8 mouse cellular contexts compared by ENCODE assay signal in the genomic region with DNA sequence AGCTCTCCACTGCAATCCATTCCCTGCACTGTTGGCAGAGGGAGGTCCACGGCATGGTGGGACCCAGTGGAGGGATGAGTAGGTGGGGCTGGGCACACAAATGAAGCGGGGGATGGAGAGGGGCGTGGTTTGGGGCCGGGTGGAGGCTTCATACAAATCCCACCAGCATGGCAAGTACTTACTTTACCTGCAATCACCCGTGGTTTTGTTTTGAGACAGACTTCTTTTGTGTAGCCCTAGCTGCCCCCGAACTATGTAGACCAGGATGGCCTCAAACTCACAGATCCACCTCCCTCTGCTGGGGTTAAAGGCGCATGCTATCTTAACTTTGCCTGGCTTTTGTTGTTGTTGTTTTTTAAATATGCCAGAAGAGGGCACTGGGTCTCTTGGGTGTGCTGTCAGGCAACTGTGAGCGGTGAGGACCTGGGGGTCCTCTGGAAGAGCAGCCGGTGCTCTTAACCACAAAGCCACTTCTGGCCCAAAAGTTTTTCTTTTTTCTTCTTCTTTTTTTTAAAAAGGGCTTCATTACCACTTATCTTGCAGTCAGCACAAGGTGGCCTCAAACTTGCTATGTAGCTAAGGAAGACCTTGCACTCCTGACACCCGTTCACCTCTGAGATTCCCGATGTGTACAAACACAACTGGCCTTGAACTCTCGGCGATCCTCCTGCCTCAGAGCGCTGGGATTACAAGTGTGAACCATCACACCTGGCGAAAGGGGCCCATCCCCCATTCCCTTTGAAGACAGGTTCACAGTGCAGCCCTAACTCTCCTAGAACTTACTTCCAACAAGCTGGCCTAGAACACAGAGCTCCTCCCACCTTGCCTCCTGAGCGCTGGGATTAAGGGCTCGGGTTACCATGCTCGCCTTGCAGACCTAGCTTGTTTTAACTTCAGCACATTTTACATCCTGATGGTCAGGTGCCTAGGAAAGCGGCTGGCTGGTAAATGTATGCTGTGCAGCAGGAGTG. TPM values are rescaled to one million over a fixed set of nuclear protein-coding genes. Genes with fewer than 3 reads are reported as not detected.
DNase-seq lines count a peak whose midpoint lies in the region; ATAC-seq and TF ChIP-seq lines count a peak whose summit lies in the region.

No protein-coding gene starts in this region.

- H3K36me3 ChIP-seq in kidney, postnatal 0 days (ENCODE audit: insufficient read depth, low read length), result 0 out of 2 replicates have a peak, but pooled peaks cover 18% of the 10 kb centered on the region
- peaks cover 38% of the 10 kb centered on the region for H3K36me3 ChIP-seq in limb, embryonic 10.5 days

- peak; percentile 31; the same call in 1 of the 2 replicates for TF ChIP-seq CTCF in kidney, postnatal 0 days (IDR thresholded peaks at IDR 0.05; ENCODE audit: low read depth)
- no peak; the same call in 1 of the 2 replicates for TF ChIP-seq CTCF in olfactory bulb, adult 2 months (IDR thresholded peaks at IDR 0.05; ENCODE audit: insufficient read depth, low read depth, low read length)

- H3K4me1 ChIP-seq in kidney, postnatal 0 days (replicated peaks; ENCODE audit: insufficient read depth, low read length), result peaks cover 23% of the 10 kb centered on the region
- peaks cover 76% of the 10 kb centered on the region for H3K4me1 ChIP-seq in limb, embryonic 10.5 days
- peaks cover 58% of the 10 kb centered on the region for H3K4me1 ChIP-seq in olfactory bulb, adult 2 months (ENCODE audit: control insufficient read depth, insufficient read depth, low read length)

- H3K9ac ChIP-seq in kidney, postnatal 0 days (ENCODE audit: low read depth, low read length), result no peak overlapping the region

- peak overlapping the region; percentile 34; the same call in 1 of the 2 replicates for H3K4me2 ChIP-seq in kidney, postnatal 0 days (ENCODE audit: low read length)

- no peak overlapping the region for H3K4me3 ChIP-seq in kidney, postnatal 0 days (replicated peaks; ENCODE audit: low read depth, low read length)
- peak overlapping the region; percentile 45 for H3K4me3 ChIP-seq in limb, embryonic 10.5 days
- H3K4me3 ChIP-seq in olfactory bulb, adult 2 months (ENCODE audit: insufficient read depth, low read depth, low read length), result 0 out of 2 replicates have a peak overlapping the region, but pooled peaks have one; percentile 4

- H3K27ac ChIP-seq in kidney, postnatal 0 days, result no peak overlapping the region
- peak overlapping the region; percentile 95 for H3K27ac ChIP-seq in limb, embryonic 10.5 days
- peak overlapping the region; percentile 99 for H3K27ac ChIP-seq in olfactory bulb, adult 2 months (ENCODE audit: insufficient read depth, low read depth, low read length)

- no peaks in the 10 kb centered on the region for H3K27me3 ChIP-seq in kidney, postnatal 0 days (ENCODE audit: insufficient read depth, low read length)
- no peaks in the 10 kb centered on the region for H3K27me3 ChIP-seq in limb, embryonic 10.5 days (ENCODE audit: low read depth, poor library complexity, severe bottlenecking)

- TF ChIP-seq POLR2A in olfactory bulb, adult 2 months (IDR thresholded peaks at IDR 0.05; ENCODE audit: insufficient read depth, low read depth, low read length), result no peak

- no peaks in the 10 kb centered on the region for H3K9me3 ChIP-seq in kidney, postnatal 0 days (replicated peaks; ENCODE audit: low read length)
- no peaks in the 10 kb centered on the region for H3K9me3 ChIP-seq in limb, embryonic 10.5 days (replicated peaks)

- no peak for DNase-seq in kidney, postnatal 0 days (ENCODE audit: low spot score)
- no peak for DNase-seq in kidney, postnatal 36 days
- peak; percentile 61 for DNase-seq in embryo, embryonic 9.5 days (ENCODE audit: extremely low spot score)
- DNase-seq in limb, embryonic 10.5 days (ENCODE audit: low spot score), result peak; percentile 64
- no peak for DNase-seq in right cerebral cortex, postnatal 4 days
- DNase-seq in cerebellum, postnatal 4 days (ENCODE audit: low spot score in 2 of 2), result no peak
- DNase-seq in frontal cortex, postnatal 25 days (ENCODE audit: low spot score in 2 of 2), result no peak

- WGBS in kidney, postnatal 0 days, result 18% methylated on average over 19 of the region's 19 CpGs
- 6% methylated on average over 19 of the region's 19 CpGs for WGBS in limb, embryonic 10.5 days
- WGBS in olfactory bulb, adult 2 months, result 26% methylated on average over 19 of the region's 19 CpGs

- no peak for ATAC-seq in kidney, postnatal 0 days (replicated peaks; ENCODE audit: low FRiP score, low read depth)

RNA-seq across cellular contexts. Expression of gene Dpf1, which starts 15.9 kb away (rescaled TPM):
- polyA plus RNA-seq in kidney, postnatal 0 days (2015; fragmentation: Nextera tagmentation; extraction: Ambion mirVana), result 0.70 and 0.72 TPM in 2 replicates
- polyA plus RNA-seq in limb, embryonic 10.5 days (2016; fragmentation: Nextera tagmentation; extraction: Ambion mirVana), result 24.0 and 32.9 TPM in 2 replicates
- polyA plus RNA-seq in olfactory bulb, adult 2 months (2012; ENCODE audit: insufficient read depth, insufficient read length, low replicate concordance, missing spikeins), result not detected in 2 replicates

RNA-seq across cellular contexts. Expression of gene Ppp1r14a, which starts 30.5 kb away (rescaled TPM):
- 21.6 and 25.0 TPM in 2 replicates for polyA plus RNA-seq in kidney, postnatal 0 days (2015; fragmentation: Nextera tagmentation; extraction: Ambion mirVana)
- polyA plus RNA-seq in limb, embryonic 10.5 days (2016; fragmentation: Nextera tagmentation; extraction: Ambion mirVana), result 5.4 and 6.1 TPM in 2 replicates
- polyA plus RNA-seq in olfactory bulb, adult 2 months (2012; ENCODE audit: insufficient read depth, insufficient read length, low replicate concordance, missing spikeins), result not detected in 2 replicates

RNA-seq across cellular contexts. Expression of gene Spint2, which starts 37.9 kb away (rescaled TPM):
- 460 and 496 TPM in 2 replicates for polyA plus RNA-seq in kidney, postnatal 0 days (2015; fragmentation: Nextera tagmentation; extraction: Ambion mirVana)
- 58.8 and 71.8 TPM in 2 replicates for polyA plus RNA-seq in limb, embryonic 10.5 days (2016; fragmentation: Nextera tagmentation; extraction: Ambion mirVana)
- polyA plus RNA-seq in olfactory bulb, adult 2 months (2012; ENCODE audit: insufficient read depth, insufficient read length, low replicate concordance, missing spikeins), result not detected in 2 replicates

Comparison
In these comparisons a context has a peak if more than half of its experiments do, and no peak if none do; other contexts are left out.
1. DNase-seq: peak in embryo, embryonic 9.5 days (single experiment) and limb, embryonic 10.5 days (single experiment); none in kidney, postnatal 0 days (single experiment), kidney, postnatal 36 days (0 of 2), right cerebral cortex, postnatal 4 days (single experiment), cerebellum, postnatal 4 days (0 of 2) and frontal cortex, postnatal 25 days (0 of 2).
2. RNA of gene Dpf1, which starts 15.9 kb away (polyA plus RNA-seq): 24.0 to 32.9 TPM in limb, embryonic 10.5 days; 0.70 to 0.72 TPM in kidney, postnatal 0 days and not detected in olfactory bulb, adult 2 months; every median in the first group is over 10 times any median in the second.